Mouse (Mus musculus) ES-E14 (cell line): ENCODE measurements at regions not wholly inside any gene's neighbourhood (a gene's known extent, or its start where the extent isn't known, plus 50 kb on each side); places are given as distances from the start of the nearest gene placed in this dataset.

Experiments used
- HCFC1 ChIP-seq: IDR thresholded peaks from 2 replicates; pipeline ENCODE4 v1.6.1; 2012; ENCODE audit warnings: low read length, inconsistent platforms, borderline replicate concordance; ENCODE audit not compliant: insufficient read depth
- MAFK ChIP-seq: IDR thresholded peaks from 2 replicates; pipeline ENCODE4 v1.6.1; 2014; ENCODE audit warnings: mild to moderate bottlenecking, low read depth, low read length, inconsistent platforms; ENCODE audit not compliant: insufficient read depth
- ZC3H11A ChIP-seq: IDR thresholded peaks from 2 replicates; pipeline ENCODE4 v1.6.1; 2012; ENCODE audit warnings: low read depth, mild to moderate bottlenecking, inconsistent platforms, low read length, borderline replicate concordance
- ZNF384 ChIP-seq: IDR thresholded peaks from 2 replicates; pipeline ENCODE4 v1.6.1; 2012; ENCODE audit warnings: low read depth, low read length, inconsistent platforms

DNA sequence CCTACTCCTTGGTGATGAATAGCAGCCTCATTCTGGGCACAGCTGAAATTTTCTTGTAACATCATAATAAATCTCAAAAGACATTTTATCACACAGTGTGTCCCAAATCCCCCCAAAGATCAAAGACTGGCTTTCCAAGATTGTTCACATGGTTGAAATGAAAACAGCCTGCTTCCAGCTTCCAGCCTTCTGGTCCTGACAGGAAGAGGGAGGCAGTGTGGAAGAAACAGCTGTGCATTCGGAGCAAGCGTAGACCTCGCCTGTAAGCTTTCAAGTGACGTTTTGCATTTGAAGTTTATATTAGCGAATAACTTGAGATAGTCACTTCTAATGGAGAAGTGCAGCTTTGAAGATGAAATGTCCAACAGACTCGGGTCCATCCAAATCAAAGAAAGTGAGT lies 300.9 kb upstream of the Robo2 start:
- TF ChIP-seq ZNF384 (no peak), ZC3H11A (no peak), HCFC1 (no peak), MAFK (no peak)
